Mouse (Mus musculus): Measurements from ENCODE around the gene Cxcr5. TPM values are rescaled to one million over a fixed set of nuclear protein-coding genes. Genes with fewer than 3 reads are reported as not detected.
A peak's percentile ranks its signal among the peaks of the same experiment; 100 is the strongest.

Gene Cxcr5
- polyA plus RNA-seq, 1 experiment from 2014 or later: not detected

DNA sequence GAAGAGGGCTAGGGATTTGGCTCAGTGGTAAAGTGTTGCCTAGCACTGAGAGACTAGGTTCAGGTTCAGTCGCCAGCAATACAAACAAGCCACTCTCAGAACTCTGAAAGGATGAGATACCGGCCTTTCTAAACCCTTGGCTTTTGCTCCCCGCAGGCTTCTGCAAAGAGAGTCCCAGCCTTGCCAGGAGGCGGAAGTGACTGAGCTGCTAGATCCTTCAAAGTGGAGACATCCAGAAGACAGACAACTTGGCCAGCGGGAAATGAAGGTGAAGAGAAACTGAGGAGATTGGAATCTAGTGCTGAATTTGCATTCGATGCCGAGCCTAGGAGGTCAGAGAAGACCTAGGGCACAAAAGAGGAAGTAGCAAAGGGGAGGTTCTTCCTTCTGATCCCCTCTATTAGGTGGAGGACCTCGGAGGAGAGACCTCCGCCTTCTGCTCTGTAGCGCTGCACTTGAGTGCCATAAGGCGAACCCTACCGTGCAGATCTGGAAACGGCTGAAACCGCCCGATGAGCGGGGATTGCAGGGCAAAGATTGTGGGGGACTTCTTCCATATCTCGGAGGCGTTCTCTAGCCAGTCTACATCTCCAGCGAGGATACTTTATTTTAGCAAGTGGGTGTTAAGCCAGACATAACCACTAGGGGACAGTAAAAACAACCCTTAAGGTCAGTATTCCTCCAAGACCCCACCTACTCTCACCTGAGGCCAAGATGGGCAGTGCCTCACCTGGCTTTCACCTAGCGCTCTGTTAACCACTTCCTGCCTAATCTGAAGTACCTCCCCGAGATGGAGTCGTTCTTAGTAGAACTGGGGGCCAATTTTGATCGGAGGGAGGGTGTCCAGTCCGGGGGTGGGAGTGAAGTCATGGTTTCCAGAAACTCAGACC is 84.1 kb downstream of the Cxcr5 start:
- no peak for ATAC-seq (ENCODE audit: low FRiP score, low TSS enrichment)
- H3K27ac ChIP-seq (ENCODE audit: low read depth, low read length): peak overlapping the region; percentile 97
- no peaks in the 10 kb centered on the region for H3K9me3 ChIP-seq (ENCODE audit: control insufficient read depth, low read length)
- 5% methylated on average over 24 of the region's 24 CpGs for WGBS
- H3K9ac ChIP-seq (ENCODE audit: low read depth, low read length): peak overlapping the region; percentile 74; the same call in 1 of the 2 replicates
- H3K4me1 ChIP-seq (ENCODE audit: control insufficient read depth, insufficient read depth, low read length): peaks cover 9% of the 10 kb centered on the region; the same call in 1 of the 2 replicates
- no peaks in the 10 kb centered on the region for H3K36me3 ChIP-seq (ENCODE audit: control insufficient read depth, insufficient read depth, low read length)
- no peaks in the 10 kb centered on the region for H3K27me3 ChIP-seq (ENCODE audit: control insufficient read depth, insufficient read depth, low read length)
- H3K4me3 ChIP-seq (ENCODE audit: low read length): peak overlapping the region; percentile 60
- peak overlapping the region; percentile 95 for H3K4me2 ChIP-seq (replicated peaks; ENCODE audit: low read depth, low read length)

DNA sequence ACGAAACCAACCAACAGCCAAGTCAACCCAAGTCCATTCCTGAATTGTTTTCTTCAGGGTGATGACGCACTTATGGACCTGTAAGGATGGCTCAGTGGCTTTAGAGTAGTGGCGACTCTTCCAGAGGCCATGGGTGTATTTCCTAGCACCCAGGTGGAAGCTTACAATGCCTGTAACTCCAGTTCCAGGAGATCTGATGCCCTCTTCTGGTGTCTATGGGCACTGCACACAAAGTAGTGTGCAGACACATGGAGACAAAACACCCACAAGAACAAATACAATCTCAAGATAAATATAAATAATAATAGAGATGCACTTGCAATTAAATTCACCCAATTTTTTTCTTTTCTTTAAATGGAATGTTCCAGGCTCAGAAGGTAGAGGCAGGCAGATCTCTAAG is 85.7 kb downstream of the Cxcr5 start:
- Histone ChIP-seq H3K9me3 (ENCODE audit: control insufficient read depth, low read length) (no peaks in the 10 kb centered on the region), H3K27ac (ENCODE audit: low read depth, low read length) (no peak overlapping the region), H3K4me2 (replicated peaks; ENCODE audit: low read depth, low read length) (no peak overlapping the region), H3K4me1 (ENCODE audit: control insufficient read depth, insufficient read depth, low read length) (0 out of 2 replicates have a peak, but pooled peaks cover 4% of the 10 kb centered on the region), H3K4me3 (ENCODE audit: low read length) (no peak overlapping the region), H3K36me3 (ENCODE audit: control insufficient read depth, insufficient read depth, low read length) (no peaks in the 10 kb centered on the region), H3K9ac (ENCODE audit: low read depth, low read length) (no peak overlapping the region), H3K27me3 (ENCODE audit: control insufficient read depth, insufficient read depth, low read length) (no peaks in the 10 kb centered on the region)
- 96% methylated on average over 3 of the region's 3 CpGs for WGBS
- no peak for ATAC-seq (ENCODE audit: low FRiP score, low TSS enrichment)

DNA sequence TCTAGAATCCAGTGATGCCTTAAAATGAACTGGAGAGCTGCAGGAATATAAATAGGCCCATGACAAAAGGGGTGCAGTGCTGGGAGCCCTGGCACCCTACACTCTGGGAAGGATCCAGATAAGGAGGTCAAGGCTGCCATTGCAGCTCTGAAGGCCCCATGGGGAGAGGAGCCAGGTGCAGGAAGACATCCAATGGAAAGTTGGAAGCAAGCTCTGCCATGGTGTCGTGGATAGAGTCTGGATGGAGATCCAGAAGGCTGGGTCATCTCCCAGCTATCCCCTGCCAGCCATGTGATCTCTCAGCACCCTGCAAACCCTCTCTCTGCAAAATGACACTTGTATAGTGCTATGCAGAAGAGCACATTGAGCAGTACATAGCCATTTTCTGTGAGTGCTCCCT is 87.3 kb downstream of the Cxcr5 start:
- ATAC-seq (ENCODE audit: low FRiP score, low TSS enrichment): no peak
- 37% methylated on average over 1 of the region's 1 CpGs for WGBS
- H3K9ac ChIP-seq (ENCODE audit: low read depth, low read length): no peak overlapping the region
- H3K4me1 ChIP-seq (ENCODE audit: control insufficient read depth, insufficient read depth, low read length): 0 out of 2 replicates have a peak, but pooled peaks cover 4% of the 10 kb centered on the region
- H3K4me3 ChIP-seq (ENCODE audit: low read length): no peak overlapping the region
- no peak overlapping the region for H3K27ac ChIP-seq (ENCODE audit: low read depth, low read length)
- H3K36me3 ChIP-seq (ENCODE audit: control insufficient read depth, insufficient read depth, low read length): no peaks in the 10 kb centered on the region
- no peak overlapping the region for H3K4me2 ChIP-seq (replicated peaks; ENCODE audit: low read depth, low read length)
- no peaks in the 10 kb centered on the region for H3K9me3 ChIP-seq (ENCODE audit: control insufficient read depth, low read length)
- no peaks in the 10 kb centered on the region for H3K27me3 ChIP-seq (ENCODE audit: control insufficient read depth, insufficient read depth, low read length)

DNA sequence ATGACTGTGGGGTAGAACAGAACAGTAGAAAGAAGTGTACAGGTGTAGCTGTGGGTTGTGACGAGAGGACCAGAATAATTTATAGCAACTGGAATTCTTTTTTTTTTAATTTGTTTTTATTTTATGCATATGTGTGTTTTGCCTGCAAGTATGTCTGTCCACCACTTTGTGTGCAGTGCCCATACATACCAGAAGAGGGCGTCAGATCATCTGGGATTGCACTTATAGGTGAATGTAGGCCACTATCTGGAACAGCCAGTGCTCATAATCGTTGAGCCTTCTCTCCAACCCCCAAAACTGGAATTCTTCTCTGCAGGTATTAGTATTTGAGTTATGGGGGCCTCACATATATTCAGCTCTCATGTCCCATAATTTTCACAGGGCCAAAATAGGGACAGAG is 88.5 kb downstream of the Cxcr5 start:
- H3K4me3 ChIP-seq (ENCODE audit: low read length): no peak overlapping the region
- 74% methylated on average over 3 of the region's 3 CpGs for WGBS
- H3K4me1 ChIP-seq (ENCODE audit: control insufficient read depth, insufficient read depth, low read length): 0 out of 2 replicates have a peak, but pooled peaks cover 3% of the 10 kb centered on the region
- ATAC-seq (ENCODE audit: low FRiP score, low TSS enrichment): no peak
- no peaks in the 10 kb centered on the region for H3K36me3 ChIP-seq (ENCODE audit: control insufficient read depth, insufficient read depth, low read length)
- H3K4me2 ChIP-seq (replicated peaks; ENCODE audit: low read depth, low read length): no peak overlapping the region
- H3K27me3 ChIP-seq (ENCODE audit: control insufficient read depth, insufficient read depth, low read length): no peaks in the 10 kb centered on the region
- no peak overlapping the region for H3K27ac ChIP-seq (ENCODE audit: low read depth, low read length)
- H3K9ac ChIP-seq (ENCODE audit: low read depth, low read length): no peak overlapping the region
- H3K9me3 ChIP-seq (ENCODE audit: control insufficient read depth, low read length): no peaks in the 10 kb centered on the region

DNA sequence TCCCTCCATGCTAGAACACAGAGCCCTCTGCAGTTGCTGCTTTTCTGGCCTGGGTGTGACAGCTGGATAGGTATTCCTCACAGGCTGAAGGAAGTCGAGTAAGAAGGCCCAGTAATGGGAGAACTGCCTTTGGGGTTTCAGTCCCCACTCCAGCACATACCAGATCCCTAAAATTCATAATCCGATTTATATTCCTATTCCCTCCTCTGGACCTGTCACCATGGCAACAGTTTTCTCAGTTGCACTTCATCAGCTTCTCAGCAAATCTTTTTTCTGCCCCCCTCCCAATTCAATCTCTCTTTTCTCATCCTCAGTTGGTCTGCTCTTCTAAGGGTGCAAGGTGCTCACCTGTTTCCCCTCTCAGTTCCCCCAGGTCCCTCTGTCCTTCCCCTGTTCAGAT is 92.9 kb downstream of the Cxcr5 start:
- Histone ChIP-seq H3K27me3 (ENCODE audit: control insufficient read depth, insufficient read depth, low read length) (no peaks in the 10 kb centered on the region), H3K27ac (ENCODE audit: low read depth, low read length) (no peak overlapping the region), H3K4me3 (ENCODE audit: low read length) (no peak overlapping the region), H3K4me2 (replicated peaks; ENCODE audit: low read depth, low read length) (no peak overlapping the region), H3K9ac (ENCODE audit: low read depth, low read length) (no peak overlapping the region), H3K36me3 (ENCODE audit: control insufficient read depth, insufficient read depth, low read length) (no peaks in the 10 kb centered on the region), H3K4me1 (ENCODE audit: control insufficient read depth, insufficient read depth, low read length) (no peaks in the 10 kb centered on the region), H3K9me3 (ENCODE audit: control insufficient read depth, low read length) (no peaks in the 10 kb centered on the region)
- WGBS: 73% methylated on average over 2 of the region's 2 CpGs
- ATAC-seq (ENCODE audit: low FRiP score, low TSS enrichment): no peak

DNA sequence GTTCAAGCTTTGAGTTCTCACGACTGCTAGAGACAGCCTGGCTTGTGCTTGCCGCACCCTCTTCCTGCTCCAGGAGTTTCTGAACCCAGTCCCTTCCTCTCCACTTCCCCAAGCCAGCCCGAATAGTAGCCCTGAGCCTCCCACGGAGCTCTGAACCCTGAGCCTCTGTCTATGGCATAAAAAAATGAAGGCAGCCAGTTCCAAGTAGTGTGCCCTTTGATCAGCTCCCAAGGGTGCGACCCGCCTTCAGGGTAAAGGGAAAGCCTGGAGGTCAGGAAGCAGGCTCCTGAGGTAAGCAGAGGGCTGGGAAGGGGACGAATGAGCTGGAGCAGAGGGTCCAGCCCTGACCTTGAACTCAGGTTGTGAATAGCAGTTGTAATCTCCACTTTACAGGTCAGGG is 93.5 kb downstream of the Cxcr5 start:
- Histone ChIP-seq H3K4me2 (replicated peaks; ENCODE audit: low read depth, low read length) (no peak overlapping the region), H3K9ac (ENCODE audit: low read depth, low read length) (no peak overlapping the region), H3K4me1 (ENCODE audit: control insufficient read depth, insufficient read depth, low read length) (no peaks in the 10 kb centered on the region), H3K27ac (ENCODE audit: low read depth, low read length) (no peak overlapping the region), H3K4me3 (ENCODE audit: low read length) (no peak overlapping the region), H3K27me3 (ENCODE audit: control insufficient read depth, insufficient read depth, low read length) (no peaks in the 10 kb centered on the region), H3K9me3 (ENCODE audit: control insufficient read depth, low read length) (no peaks in the 10 kb centered on the region), H3K36me3 (ENCODE audit: control insufficient read depth, insufficient read depth, low read length) (no peaks in the 10 kb centered on the region)
- ATAC-seq (ENCODE audit: low FRiP score, low TSS enrichment): no peak
- 42% methylated on average over 7 of the region's 7 CpGs for WGBS

DNA sequence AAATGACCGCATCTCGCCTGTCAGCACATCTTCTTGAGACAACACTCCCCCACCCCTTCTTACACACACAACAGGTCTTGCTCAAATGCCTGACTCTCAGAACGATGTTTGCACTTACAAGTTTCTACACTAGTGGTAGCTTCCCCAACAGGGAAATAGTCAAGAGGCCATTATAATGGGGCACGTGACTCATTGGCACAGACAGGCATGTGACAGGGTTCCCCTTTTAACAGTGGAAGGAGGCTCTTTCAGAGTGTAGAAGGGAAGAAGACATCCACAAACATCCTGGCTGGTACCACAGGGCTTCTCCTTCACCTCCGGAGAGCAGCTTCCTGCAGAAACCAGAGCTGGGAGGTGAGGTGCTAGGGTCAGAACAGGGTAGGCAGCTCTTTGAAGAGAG is 99.7 kb downstream of the Cxcr5 start:
- Histone ChIP-seq H3K9me3 (ENCODE audit: control insufficient read depth, low read length) (no peaks in the 10 kb centered on the region), H3K27me3 (ENCODE audit: control insufficient read depth, insufficient read depth, low read length) (no peaks in the 10 kb centered on the region), H3K27ac (ENCODE audit: low read depth, low read length) (no peak overlapping the region), H3K9ac (ENCODE audit: low read depth, low read length) (no peak overlapping the region), H3K4me3 (ENCODE audit: low read length) (no peak overlapping the region), H3K4me2 (replicated peaks; ENCODE audit: low read depth, low read length) (no peak overlapping the region), H3K4me1 (ENCODE audit: control insufficient read depth, insufficient read depth, low read length) (peaks cover 2% of the 10 kb centered on the region; the same call in 1 of the 2 replicates), H3K36me3 (ENCODE audit: control insufficient read depth, insufficient read depth, low read length) (no peaks in the 10 kb centered on the region)
- no peak for ATAC-seq (ENCODE audit: low FRiP score, low TSS enrichment)
- WGBS: 82% methylated on average over 5 of the region's 5 CpGs

Other genes starting within 250 kb of the Cxcr5 start
- 6.7 and 7.6 TPM in 2 replicates for gene C2cd2l, start 241.6 kb downstream of the Cxcr5 start, polyA plus RNA-seq (2014; fragmentation: Nextera tagmentation; extraction: Ambion mirVana)
- 49.6 and 51.9 TPM in 2 replicates for gene Dpagt1, start 235.9 kb downstream of the Cxcr5 start, polyA plus RNA-seq (2014; fragmentation: Nextera tagmentation; extraction: Ambion mirVana)
- gene H2afx, start 227.2 kb downstream of the Cxcr5 start, polyA plus RNA-seq (2014; fragmentation: Nextera tagmentation; extraction: Ambion mirVana): 413 and 421 TPM in 2 replicates
- gene Hmbs, start 217.6 kb downstream of the Cxcr5 start, polyA plus RNA-seq (2014; fragmentation: Nextera tagmentation; extraction: Ambion mirVana): 123 and 136 TPM in 2 replicates
- 18.0 and 28.1 TPM in 2 replicates for gene Vps11, start 200.2 kb downstream of the Cxcr5 start, polyA plus RNA-seq (2014; fragmentation: Nextera tagmentation; extraction: Ambion mirVana)
- 23.2 and 45.2 TPM in 2 replicates for gene Hyou1, start 182.4 kb downstream of the Cxcr5 start, polyA plus RNA-seq (2014; fragmentation: Nextera tagmentation; extraction: Ambion mirVana)
- 29.9 and 37.8 TPM in 2 replicates for gene Slc37a4, start 165.0 kb downstream of the Cxcr5 start, polyA plus RNA-seq (2014; fragmentation: Nextera tagmentation; extraction: Ambion mirVana)
- 2,593 and 3,221 TPM in 2 replicates for gene Rps25, start 154.7 kb downstream of the Cxcr5 start, polyA plus RNA-seq (2014; fragmentation: Nextera tagmentation; extraction: Ambion mirVana)
- gene Trappc4, start 154.3 kb downstream of the Cxcr5 start, polyA plus RNA-seq (2014; fragmentation: Nextera tagmentation; extraction: Ambion mirVana): 143 and 162 TPM in 2 replicates
- gene Ccdc84, start 143.3 kb downstream of the Cxcr5 start, polyA plus RNA-seq (2014; fragmentation: Nextera tagmentation; extraction: Ambion mirVana): 26.7 and 28.3 TPM in 2 replicates
- gene Foxr1, start 120.7 kb downstream of the Cxcr5 start, polyA plus RNA-seq (2014; fragmentation: Nextera tagmentation; extraction: Ambion mirVana): not detected in 2 replicates
- 0.30 and 0.39 TPM in 2 replicates for gene Upk2, start 106.9 kb downstream of the Cxcr5 start, polyA plus RNA-seq (2014; fragmentation: Nextera tagmentation; extraction: Ambion mirVana)
- gene Bcl9l, start 79.1 kb downstream of the Cxcr5 start, polyA plus RNA-seq (2014; fragmentation: Nextera tagmentation; extraction: Ambion mirVana): 14.5 and 14.6 TPM in 2 replicates
- gene Ddx6, start 43.0 kb upstream of the Cxcr5 start, polyA plus RNA-seq (2014; fragmentation: Nextera tagmentation; extraction: Ambion mirVana): 28.2 and 29.1 TPM in 2 replicates
- not detected in 2 replicates for gene Treh, start 111.4 kb upstream of the Cxcr5 start, polyA plus RNA-seq (2014; fragmentation: Nextera tagmentation; extraction: Ambion mirVana)
- 24.9 and 28.7 TPM in 2 replicates for gene Phldb1, start 173.3 kb upstream of the Cxcr5 start, polyA plus RNA-seq (2014; fragmentation: Nextera tagmentation; extraction: Ambion mirVana)
- gene Arcn1, start 206.0 kb upstream of the Cxcr5 start, polyA plus RNA-seq (2014; fragmentation: Nextera tagmentation; extraction: Ambion mirVana): 116 and 219 TPM in 2 replicates
- gene Ift46, start 206.0 kb upstream of the Cxcr5 start, polyA plus RNA-seq (2014; fragmentation: Nextera tagmentation; extraction: Ambion mirVana): 122 and 131 TPM in 2 replicates
- gene Tmem25, start 237.4 kb upstream of the Cxcr5 start, polyA plus RNA-seq (2014; fragmentation: Nextera tagmentation; extraction: Ambion mirVana): 8.1 and 10.8 TPM in 2 replicates
- 22.5 and 31.0 TPM in 2 replicates for gene Ttc36, start 241.2 kb upstream of the Cxcr5 start, polyA plus RNA-seq (2014; fragmentation: Nextera tagmentation; extraction: Ambion mirVana)

All from kidney, embryonic 14.5 days (tissue).